Mouse (Mus musculus) small intestine, adult 2 months (tissue): Measurements from ENCODE around the gene Gm33543.

Experiments used
- CTCF ChIP-seq: fragments of 200-500 bp; IDR thresholded peaks from 2 replicates; pipeline ENCODE4 v1.5.1; 2012; ENCODE audit warnings: low read depth, mild to moderate bottlenecking, control low read depth, inconsistent platforms, low read length, moderate library complexity, mixed read lengths; ENCODE audit not compliant: insufficient replicate concordance, insufficient read length; ENCODE audit errors: extremely low read depth
- POLR2A ChIP-seq: fragments of 200-500 bp; IDR thresholded peaks from 2 replicates; pipeline ENCODE4 v1.6.1; 2012; ENCODE audit warnings: low read depth, mild to moderate bottlenecking, control low read depth, inconsistent platforms, low read length, moderate library complexity

- TF ChIP-seq CTCF (no peak), POLR2A (no peak)
Measured at GRCm38 (mm10) chr10:95870782-95871181, 28.1 kb upstream of the Gm33543 start.
